Mouse (Mus musculus) adrenal gland, adult 18-20 months (tissue): ENCODE data around the gene Adgrf5. TPM values are rescaled to one million over a fixed set of nuclear protein-coding genes. Genes with fewer than 3 reads are reported as not detected.

ENCODE experiments used
- DNase-seq, 2 experiments: peaks; one replicate each; pipeline ENCODE4 v3.0.0; 2021 to 2022; ENCODE audit warnings: low spot score in 2 of 2
- total RNA-seq, 2 experiments: library from RNA; stranded (reverse); gene quantifications; 1 replicate in 1 of 2; 2 replicates in 1 of 2; pipeline ENCODE4 v1.2.3; 2021

Gene Adgrf5
- total RNA-seq, 2 experiments from 2014 or later = 74.1 to 80.3 TPM

DNA sequence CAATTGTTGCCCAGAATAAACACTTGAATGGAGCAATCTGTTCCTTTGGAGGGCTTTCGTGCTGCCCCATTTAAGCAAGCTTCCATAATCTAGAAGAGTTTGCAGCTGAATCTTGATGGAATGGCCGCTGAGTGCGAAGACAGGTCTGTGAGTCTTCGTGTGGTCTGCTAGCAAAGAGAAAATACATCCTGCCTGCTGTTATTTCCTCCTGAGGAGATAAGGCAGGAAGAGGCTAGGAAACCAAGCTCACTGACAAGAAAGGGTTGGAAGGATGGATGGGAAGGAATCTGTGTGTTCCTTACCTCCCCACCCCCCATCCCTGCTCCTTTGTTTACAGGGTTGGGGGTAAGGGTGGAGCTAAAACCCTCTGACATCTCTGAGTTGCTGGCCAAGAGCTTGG is 13.8 kb downstream of the Adgrf5 start:
- no peak for DNase-seq

DNA sequence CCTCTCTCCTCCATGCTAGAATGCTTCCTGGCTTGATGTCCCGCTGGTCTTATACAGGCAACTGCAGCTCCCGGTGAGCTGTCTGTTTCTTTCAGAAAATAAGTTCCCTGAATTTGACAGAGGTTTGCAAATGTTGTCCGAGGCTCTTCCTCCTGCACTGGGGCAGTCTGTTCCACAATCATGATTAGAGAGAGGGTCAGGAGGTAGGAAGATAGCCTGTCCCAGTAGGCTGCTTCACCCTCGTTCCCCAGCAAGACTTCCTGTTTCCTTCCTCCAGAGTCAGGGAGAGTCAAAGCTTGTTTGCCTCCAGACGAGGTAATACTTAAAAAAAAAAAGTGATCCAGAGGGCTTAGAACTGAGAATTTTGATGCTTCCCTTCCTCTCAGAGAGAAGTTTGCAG is 16.3 kb downstream of the Adgrf5 start:
- no peak for DNase-seq

DNA sequence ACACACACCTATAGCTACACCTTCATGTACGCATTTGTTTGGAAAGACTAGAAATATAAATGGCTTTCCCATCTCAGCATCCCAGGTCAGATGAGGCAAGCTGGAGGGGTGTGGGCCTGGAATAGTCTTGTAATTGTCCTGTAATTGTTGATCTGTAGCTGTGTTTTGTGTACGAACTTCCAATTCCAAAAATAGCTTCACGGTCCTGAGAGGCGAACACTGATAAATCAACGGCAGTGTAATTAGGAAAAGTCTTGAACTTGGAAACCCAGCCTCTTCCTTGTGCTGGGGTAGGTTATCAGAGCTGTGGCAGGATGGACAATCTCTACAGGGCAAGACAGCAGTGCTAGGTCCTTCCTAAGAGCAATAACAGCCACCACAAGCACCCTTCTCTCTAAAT is 18.5 kb downstream of the Adgrf5 start:
- DNase-seq = no peak

DNA sequence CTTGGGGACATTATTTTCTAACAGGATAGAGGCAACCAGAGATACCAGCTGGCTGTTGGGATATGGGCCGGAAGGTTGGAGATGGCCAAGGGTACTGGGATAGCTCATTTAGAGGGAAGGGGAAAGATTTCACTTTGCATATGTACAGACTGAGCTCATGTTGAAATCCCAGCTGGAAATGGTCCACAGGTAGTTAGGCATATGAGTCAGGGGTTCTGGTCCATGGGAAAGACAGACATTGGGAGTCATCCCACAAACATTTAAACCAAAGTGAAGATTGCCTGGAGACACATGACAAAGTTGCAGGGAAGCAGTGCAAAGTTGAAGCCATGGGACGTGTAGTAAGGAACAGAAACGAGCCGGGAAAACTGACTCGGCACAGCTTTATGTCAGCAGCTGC is 26.1 kb downstream of the Adgrf5 start:
- no peak for DNase-seq

DNA sequence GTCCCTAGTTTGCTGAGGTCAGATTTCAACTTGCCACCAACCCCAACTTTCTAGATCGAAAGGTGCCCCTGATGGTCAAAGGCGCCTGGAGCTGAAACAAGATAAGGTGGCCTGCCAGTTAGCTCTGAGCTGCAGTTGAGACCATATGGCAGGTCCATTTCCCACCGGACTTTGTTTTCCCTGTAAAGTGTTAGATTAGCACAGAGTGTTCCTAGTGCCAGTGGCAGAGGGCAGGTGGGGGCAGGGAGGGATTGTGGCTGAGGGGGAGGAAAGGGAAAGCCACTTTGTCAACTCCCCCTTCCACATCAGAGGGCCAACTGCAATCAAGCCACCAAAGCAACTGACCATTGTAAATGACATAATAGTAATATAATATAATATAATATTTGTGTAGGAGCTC is 26.9 kb downstream of the Adgrf5 start:
- DNase-seq = no peak

DNA sequence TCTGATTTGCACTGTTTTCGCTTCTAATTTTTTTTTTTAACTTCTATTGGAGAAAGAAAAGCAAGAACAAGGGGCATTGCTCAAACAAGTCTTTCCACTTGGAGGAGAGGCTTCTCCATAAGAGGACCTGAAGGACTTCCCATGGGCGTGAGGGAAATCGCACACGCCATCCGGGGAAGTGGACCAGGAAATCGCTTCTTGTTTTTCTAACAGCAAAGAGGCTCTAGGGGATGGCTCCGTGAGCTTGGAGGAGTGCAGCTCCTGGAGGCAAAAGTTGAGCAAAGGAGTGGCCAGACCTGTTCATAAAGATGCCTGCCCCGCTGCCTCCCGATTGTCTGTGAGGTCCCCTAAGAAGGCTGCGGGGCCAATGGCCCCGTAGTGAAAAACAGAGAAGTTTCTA is 29.0 kb downstream of the Adgrf5 start:
- DNase-seq = no peak

DNA sequence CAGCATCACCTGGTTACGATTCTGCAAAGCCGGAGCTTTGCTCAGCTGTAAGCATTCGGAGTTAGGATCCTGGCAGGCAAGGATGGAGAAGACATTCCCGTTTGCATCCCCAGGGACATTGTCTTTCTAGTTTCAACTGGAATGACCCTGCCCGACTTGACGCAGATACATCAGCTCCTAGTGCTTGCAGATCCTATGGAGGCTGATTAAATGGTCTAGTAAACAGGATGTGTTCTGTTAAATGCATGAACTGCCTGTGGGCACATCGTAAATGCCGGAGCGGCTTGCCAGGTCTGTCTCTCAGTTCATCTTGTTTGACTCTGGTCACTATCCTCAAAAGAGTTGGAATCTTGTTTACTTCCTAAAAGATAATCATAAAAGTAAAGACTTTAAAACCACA is 31.9 kb downstream of the Adgrf5 start:
- no peak for DNase-seq

DNA sequence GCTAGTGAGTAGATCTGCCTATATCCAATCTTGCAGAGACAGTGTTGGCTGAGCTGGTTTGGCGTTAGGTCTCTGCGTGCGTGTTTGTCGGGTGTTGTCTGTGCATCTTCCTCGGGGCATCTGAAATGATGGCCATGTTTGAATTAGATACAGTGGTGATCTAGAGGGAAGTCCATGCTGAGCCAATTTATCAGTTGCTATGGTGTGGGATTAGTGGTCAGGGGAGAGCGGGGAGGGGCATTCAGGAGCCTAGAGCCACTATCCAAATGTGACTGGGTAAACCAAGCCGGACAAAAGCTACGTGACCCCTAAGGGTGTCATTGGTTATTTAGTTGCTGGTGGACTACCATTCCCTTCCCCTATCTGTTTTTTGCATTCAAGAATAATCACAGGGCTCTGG is 33.4 kb downstream of the Adgrf5 start:
- no peak for DNase-seq

DNA sequence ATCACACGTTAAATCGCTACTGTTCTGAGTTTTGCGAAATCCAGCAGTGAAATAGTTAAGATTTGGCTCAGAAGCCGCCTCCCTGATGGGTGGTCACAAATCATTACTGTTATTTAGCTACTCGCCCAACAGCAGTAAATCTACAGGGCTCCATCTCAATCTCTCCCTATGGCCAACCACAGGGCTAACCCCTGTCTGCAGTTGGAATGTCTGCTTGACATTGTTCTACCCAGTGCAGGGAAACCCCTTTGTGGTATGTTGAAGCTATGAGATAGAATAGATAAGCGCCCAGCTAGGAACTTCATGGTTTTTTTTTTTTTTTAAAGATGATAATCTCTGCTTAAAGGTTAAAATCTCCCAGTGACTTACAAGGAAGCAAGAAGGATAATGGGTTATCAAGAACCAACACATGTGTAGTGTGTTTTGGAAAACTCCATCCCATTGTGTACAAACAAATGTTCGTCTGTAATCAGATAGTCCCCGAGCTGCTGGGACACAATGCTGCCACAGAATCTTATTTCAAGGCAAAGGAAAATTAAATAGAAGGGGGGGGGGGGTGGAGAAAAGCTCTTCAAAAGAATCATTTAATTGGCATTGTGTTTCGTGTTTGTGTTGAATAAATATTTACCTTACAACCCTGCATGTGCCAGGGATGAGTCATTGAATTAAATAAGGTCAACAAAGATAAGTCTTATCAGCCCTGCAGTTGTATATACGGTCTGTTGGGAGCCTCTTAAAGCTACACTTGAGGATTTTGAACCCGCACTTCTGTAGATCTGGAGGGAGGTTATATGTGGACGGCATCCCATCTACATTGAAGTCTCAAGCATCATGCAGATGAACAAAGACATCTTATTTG is 35.4 kb downstream of the Adgrf5 start:
- no peak for DNase-seq

DNA sequence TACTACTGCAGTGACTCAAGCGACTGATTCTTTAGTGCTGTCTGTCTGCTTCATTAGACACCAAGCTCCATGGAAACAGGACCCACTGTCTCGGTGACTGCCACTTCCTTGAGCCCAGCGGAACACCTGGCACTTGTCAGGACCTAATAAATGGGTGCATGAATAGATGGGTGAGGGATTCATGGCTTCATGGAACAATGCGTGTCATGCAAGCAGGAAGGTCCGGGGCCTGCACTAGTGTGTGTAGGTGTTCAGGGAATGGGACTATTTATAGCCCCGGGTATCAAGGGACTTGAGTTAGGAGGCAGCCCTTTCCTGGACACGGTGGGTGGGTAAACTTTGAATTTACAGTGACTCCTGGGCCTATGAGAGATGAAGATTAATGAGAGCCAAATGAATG is 38.4 kb downstream of the Adgrf5 start:
- DNase-seq = no peak

DNA sequence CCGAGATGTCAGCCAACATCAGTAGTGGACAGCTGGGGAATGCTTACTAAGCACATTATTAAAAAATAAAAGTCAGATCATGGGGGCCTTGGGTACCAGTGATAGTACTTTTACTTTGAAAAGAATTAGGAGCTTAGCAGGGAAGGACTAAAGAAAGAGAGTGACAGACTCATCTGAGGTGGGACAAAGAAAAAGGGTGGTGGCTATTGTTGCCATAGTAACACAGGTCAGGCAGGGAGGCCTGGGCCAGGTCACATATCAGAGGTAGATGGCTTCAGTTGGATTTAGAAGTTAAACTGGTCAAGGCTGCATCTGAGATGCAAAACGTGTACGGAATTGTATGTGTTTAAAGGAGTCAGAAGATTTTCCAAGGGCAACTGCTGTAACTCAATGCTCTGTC is 38.9 kb downstream of the Adgrf5 start:
- no peak for DNase-seq

DNA sequence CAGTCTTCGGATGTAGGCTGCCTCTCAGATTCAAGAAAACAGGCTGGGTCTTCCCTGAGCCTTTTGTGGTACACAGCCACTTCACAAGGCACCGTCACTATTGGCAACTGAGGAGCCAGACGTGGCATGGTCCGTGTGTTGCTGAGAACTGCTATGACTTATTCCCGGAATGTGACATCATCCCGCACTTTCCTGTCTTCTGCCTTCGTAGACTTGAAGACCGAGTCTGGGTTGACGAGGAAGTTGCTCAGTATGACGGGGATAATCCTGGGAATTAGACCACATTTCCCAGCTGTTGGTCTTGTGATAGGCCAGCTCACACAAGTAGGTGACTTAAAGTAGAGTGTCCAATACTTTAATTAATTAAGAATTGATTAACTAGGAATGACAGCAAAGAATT is 40.2 kb downstream of the Adgrf5 start:
- DNase-seq = no peak

DNA sequence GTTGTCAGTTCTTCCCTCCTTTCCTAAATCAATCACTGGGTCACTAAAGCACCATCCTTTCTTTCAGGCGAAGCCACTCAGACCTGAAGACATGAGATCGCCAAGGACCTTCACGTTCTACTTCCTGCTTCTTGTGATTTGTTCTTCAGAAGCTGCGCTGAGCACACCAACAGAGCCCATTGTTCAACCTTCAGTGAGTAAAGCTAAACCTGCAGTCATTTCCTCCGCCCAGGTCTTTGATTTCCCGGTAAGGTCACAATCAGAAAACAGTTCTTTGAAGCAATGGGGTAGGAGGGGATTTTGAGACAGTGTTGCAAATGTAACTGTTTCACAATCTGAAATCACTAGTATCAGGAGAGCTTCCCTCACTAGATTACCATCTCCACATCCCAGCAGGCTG is 43.6 kb downstream of the Adgrf5 start:
- no peak for DNase-seq

DNA sequence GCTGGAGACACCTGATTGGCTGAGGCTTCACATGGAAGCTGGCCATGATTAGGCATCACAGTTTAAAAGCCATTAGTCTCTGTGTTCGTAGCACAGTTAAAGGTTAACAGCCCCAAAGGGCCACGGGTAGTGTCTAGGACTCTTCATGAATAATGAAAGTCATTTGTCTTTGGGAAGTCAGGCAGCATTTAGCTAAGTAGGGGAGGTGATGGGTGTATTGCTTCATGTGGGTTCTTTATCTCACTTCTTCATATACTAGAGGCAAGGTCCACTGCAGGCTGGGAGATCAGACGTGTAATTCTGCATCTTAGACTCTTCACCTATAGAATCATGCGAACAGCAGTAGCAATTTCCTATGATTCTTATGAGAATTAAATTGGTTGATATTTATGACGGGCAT is 44.2 kb downstream of the Adgrf5 start:
- DNase-seq = no peak

DNA sequence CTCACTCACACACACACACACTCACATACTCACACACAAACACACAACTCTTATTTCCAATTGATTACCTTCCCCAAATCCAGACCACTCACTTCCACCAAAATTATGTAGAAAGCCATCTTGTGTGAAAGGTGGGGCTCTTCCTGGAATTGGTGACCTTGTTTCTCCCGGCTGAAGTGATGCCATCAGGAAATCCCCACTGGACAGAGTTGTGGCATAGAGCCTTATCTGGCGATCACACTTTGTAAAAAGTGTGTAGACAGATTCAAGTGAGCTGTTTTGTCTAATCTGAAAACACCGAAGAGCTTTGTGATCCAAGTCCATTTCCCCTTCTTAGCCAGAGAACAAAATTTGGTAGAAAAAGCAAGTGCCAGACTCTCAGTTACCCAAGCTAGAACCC is 46.1 kb downstream of the Adgrf5 start:
- DNase-seq = no peak

DNA sequence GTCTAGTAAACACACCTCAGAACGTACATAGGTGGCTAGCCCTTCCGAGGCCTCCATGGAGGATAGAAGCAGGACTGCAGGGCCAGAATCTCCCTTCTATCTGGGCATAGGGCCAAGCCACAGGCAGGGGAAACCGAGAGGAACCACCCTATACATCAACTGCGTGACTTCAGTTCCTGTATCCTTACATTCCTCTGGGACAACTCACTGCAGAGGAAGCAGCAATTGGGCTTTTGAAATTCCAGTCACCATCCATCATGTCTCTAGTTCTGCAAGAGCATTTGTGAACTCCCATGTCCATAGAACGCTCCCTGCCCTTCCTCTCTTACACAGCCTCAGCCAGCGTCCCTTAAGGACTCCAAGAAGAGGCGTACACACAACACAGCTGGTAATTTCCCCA is 47.3 kb downstream of the Adgrf5 start:
- no peak for DNase-seq

DNA sequence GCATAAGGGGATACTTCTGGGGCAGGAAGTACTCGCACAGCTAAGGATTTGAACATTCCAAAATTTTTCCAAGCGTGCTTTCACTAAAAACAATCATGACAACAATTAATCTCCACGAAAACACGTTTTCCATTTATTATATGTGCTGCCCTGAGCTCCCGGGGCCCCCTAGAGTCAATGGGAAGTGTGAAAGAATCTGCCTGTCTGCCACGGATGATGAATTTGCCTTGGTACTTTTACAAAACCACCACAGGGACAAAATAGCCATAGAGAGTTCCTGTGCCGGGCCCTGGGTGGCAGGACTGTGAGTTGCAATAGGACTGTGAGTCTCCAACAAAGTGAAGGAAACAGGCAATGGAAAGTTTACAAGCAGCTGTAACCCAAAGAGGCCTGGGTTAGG is 52.9 kb downstream of the Adgrf5 start:
- DNase-seq = no peak

DNA sequence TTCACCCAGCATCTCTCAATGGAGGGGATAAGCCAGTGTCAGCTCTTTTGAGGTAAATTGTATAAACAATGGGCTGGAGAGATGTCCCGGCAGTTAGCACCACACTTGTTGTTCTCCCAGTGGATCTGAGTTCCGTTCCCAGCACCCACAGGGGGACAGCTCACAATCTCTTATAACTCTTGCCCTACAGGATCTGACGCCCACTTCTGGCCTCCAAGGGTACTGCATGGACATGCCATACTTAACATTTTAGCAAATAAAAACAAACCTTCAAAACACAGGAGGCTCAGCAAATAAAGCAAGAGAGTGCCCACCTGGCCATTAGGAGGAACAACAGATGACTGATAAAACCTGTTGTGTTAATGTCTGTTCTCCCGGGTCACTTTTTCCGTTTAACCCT is 59.0 kb downstream of the Adgrf5 start:
- no peak for DNase-seq

DNA sequence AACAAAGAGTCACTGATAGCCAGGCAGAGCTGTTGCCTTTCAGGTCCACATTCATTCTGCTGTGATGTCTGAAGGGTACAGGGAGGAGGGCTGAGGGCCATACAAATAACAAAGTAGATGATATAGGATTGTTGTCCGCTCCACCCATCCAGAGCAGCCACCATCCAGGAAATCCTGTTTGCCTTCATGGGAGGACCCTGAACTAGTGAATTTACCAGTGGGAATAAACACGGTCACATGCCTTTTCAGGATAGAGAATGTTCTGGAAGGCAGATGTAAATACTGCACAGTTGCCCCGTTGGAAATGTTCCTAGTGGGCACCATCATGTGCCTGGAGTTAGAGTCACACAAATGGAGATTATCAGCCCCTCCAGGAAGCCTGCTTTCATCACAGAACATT is 60.1 kb downstream of the Adgrf5 start:
- no peak for DNase-seq

DNA sequence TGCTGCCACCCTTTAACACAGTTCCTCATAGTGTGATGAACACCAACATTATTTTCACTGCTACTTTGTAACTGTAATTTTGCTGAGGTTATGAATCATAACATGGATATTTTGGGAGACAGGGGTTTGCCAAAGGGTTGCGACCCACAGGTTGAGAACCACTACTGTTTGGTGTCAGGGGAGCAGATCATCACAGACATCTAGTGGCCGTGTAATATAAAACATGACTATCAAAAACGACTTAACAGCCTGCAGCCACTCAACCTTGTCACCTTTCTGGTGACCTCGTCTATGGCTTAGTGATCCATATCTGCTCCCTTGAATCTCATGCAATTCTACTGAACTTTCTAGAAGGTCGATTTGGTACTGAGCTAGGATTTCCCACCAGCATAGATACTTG is 63.7 kb downstream of the Adgrf5 start:
- DNase-seq = no peak

DNA sequence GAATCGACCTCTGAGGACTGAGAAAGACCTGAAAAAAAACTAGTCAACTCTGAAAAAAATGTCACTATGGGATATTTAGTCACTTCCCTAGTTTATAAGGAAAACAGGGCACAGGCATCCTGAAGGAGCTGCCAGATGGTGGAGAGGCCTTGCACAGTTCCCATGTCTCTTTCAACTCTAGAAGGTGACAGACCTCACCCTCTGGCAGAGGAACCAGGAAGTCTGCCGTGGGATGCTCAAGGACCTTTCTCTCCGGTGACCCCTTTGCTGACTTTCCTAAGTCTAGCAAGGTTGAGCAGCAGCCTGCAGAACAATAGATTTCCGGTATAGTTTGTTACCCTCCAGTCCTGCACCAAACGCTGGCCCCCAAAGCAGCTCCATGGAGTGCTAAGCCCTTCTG is 71.4 kb downstream of the Adgrf5 start:
- DNase-seq = no peak

DNA sequence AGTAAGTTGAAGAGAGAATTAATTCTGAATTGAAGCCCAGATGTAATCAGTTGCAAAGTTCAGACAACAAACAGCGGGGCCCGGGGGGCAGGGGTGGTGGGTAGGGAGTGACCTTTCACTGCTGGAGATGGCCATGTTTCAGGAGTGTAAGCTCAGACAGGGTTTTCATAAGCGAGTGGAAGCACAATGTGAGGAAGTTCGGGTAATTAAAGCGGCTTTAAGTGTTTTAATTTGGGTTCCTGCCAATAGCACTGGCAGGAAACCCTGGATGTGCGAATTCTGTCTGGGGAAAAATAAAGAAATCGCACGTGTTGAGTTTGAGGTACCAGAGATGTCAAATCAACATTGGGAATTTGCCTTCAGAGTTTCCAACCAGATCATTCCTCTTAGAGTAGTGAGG is 74.2 kb downstream of the Adgrf5 start:
- DNase-seq = no peak

DNA sequence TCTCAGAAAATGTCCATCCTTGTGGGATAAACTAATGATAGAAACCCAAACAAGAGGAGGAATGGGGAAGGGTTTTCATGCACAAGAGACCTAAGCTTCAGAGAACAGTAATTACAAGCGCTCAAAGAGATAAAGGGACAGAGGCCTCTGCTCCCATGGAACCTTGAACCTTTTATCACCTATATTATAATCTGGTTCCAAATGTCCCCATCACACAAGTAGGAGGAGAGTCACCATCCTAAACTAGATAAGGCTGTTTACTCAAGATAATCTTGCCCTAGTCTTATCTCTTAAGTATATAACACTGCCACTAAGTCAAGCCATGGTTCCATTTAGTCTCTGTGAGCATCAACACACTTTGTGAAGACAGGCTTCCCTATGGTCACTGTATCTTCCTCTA is 91.0 kb downstream of the Adgrf5 start:
- no peak for DNase-seq

DNA sequence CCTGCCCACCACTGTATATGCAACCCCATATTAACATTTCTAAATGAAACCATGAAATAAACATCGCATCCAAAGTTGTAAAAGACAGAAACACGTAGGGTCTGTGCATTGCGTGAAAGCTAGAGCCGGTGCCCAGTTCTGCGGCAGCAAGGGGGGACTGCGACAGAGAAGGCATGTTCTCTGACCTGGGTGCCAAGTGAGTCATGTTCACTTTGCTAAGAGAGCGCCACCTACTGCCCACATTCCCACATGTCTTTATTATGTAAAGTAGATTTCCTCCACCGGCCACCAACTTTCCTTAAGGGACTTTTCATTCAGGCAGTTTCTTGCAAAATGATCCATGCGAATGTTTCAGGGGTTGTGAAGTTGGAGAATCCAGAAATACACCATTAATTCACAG is 98.3 kb downstream of the Adgrf5 start:
- DNase-seq = peak; percentile 58 to 74
